Mouse (Mus musculus) left cerebral cortex, adult 2 months (tissue): ENCODE results near the gene Nod2. TPM values are rescaled to one million over a fixed set of nuclear protein-coding genes. Genes with fewer than 3 reads are reported as not detected.
A peak's percentile ranks its signal among the peaks of the same experiment; 100 is the strongest.

ENCODE experiments used
- DNase-seq, 2 experiments: peaks; one replicate each; pipeline ENCODE4 v3.0.0; 2021 to 2022; ENCODE audit warnings: low spot score in 2 of 2, mixed read lengths in 1 of 2; ENCODE audit errors: extremely low spot score in 1 of 2
- H3K27ac ChIP-seq: fragments of 200-600 bp; 2 replicates; pipeline ENCODE4 v1.8.1; 2022
- H3K4me3 ChIP-seq: fragments of 200-600 bp; 2 replicates; pipeline ENCODE4 v1.8.1; 2022
- CTCF ChIP-seq: fragments of 200-600 bp; IDR thresholded peaks from 2 replicates; pipeline ENCODE4 v1.8.1; 2022; ENCODE audit warnings: antibody characterized with exemption, mild to moderate bottlenecking, moderate library complexity
- intact Hi-C: fragments of 180-260 bp; cut with DNase I; formaldehyde crosslinking; loops from one replicate; pipeline ENCODE4 v1.15.1; 2025
- long read RNA-seq, 2 experiments: library from polyadenylated mRNA; stranded (forward); transcript quantifications; one replicate each; pipeline ENCODE4 v2.0.0; 2021; ENCODE audit warnings: borderline mapping rate in 2 of 2
- total RNA-seq, 2 experiments: library from RNA; stranded (reverse); gene quantifications; 2 replicates each; pipeline ENCODE4 v1.2.3; 2021

The Nod2 gene
- under 1 TPM; 0.27 to 0.65 TPM for total RNA-seq
- long read RNA-seq, experiment 1: 0 reads
- long read RNA-seq, experiment 2, partial matches to known transcripts: 0 of 1 reads
- long read RNA-seq, experiment 2, other reads (novel, unspliced or antisense): 1 of 1 reads

DNA sequence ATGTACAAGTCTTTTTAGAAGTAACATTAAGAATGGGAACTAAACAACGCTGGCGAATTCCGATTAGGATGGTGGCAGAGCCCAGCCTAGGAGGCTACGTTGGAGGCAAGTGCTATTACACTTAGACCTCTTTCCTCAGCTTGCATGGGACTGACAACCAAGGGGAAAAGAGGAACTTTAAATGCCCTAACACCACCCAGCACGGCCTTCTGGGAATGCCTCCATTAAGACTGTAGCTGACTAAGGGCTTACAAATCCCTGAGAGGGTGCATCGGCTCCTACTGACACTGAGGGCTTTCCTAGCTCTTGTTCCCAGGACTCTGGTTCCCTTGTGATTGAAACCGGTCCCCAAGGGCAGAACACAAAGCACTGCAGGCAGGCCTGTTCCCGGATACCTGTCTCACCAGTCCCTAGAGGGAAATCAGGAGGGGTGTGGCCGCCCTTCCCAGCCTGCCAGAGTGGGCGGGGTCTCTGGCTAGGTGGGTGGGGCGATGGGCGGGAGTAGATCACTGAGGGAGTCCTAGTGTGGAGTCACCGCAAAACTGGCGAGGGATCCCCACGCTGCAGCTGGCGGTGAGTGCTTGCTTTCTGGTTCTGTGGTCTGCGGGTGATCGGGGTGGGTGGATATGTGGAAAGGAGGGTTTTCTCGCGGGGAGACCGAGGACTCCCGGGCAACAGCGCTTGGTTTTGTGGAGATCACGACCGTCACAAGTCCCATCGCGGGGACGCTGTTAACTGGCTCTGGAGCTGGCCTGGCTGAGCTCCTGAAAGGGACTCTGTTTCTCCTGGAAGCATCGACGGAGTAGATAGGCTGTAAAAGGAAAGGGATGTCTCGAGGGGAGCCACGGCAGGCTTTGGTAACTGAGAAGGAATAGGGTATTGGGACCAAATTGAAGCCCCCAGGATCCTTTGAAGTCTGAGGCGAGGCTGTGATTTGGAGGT is at the start of gene Nod2:
Gene Nod2, plus strand, starts transcription at position 479 of the 942 bp plus-strand sequence.
- DNase-seq: peak; percentile 47
- TF ChIP-seq CTCF: no peak
- H3K27ac ChIP-seq: no peak within 1 kb of the TSS
- peak within 1 kb of the TSS; percentile 35 for H3K4me3 ChIP-seq
- intact Hi-C loops: no loop called here

DNA sequence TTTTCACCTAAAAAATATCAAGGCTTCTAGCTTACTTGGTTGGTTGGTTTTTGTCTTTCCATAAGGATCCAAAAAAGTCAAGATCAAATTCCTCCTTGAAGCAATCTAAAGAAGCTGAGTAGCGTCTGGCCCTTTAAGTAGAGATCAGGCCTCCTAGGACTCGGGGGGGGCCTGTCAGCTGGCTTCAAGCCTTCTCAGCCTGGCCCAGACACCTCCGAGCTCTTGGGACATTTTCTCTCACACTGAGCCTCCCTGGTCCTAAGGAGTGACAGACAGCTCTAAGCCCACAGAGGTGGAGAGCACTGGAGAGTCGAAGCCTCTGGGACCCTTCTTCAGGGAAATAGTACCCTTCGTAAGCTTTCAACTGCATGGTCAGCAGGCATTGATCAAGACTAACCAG is 48.5 kb upstream of the Nod2 start:
- intact Hi-C loops: no loop called here
- DNase-seq: no peak
- Histone ChIP-seq H3K4me3 (no peak overlapping the region), H3K27ac (no peak overlapping the region)
- no peak for TF ChIP-seq CTCF

DNA sequence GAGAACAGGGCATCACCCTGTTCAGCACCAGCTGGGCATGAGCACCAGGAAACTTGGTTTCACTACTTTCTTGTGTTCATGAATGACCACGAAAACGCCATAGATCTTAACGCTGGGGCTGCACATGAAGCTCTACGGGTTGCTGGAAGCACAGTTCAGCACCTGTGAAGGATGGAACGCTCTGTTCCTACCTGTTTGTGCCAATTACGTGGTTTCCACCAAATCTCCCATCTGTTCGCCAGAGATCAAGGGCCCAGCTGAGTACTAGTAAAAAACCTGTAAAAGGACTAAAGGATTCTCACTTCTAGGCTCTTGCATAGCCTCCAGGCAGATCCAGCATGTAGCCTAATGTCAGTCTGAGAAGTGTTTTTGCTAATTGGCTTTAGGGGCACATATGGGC is 47.6 kb upstream of the Nod2 start:
- no peak for TF ChIP-seq CTCF
- no peak overlapping the region for H3K4me3 ChIP-seq
- intact Hi-C loops: no loop called here
- H3K27ac ChIP-seq: no peak overlapping the region
- no peak for DNase-seq

DNA sequence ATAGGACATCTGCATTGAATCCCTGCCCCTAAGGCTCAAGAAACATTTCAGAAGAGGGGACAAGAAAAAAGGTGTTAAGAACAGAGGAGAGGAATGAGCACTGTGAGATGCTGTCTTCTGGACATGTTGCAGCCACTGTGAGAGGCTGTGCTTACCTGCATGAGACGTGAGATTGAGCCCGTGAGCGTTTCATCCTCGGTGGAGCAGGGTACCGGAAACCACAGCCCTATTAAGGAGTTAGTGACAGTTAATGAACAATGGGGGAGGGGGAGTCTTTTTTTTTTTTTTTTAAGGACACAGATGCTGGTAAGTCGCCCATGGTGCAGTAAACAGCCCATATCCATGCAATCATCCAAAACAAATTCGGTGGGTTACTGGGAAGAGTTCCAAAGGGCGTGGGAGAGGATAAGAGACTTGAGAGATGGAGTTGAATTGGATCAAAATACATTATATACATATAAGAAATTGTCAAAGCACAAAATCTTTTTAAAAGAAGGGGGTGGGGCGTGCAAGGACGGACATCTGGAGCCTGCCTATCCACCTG is 43.6 kb upstream of the Nod2 start:
- intact Hi-C loops: no loop called here
- TF ChIP-seq CTCF: no peak
- no peak for DNase-seq
- Histone ChIP-seq H3K4me3 (no peak overlapping the region), H3K27ac (no peak overlapping the region)

DNA sequence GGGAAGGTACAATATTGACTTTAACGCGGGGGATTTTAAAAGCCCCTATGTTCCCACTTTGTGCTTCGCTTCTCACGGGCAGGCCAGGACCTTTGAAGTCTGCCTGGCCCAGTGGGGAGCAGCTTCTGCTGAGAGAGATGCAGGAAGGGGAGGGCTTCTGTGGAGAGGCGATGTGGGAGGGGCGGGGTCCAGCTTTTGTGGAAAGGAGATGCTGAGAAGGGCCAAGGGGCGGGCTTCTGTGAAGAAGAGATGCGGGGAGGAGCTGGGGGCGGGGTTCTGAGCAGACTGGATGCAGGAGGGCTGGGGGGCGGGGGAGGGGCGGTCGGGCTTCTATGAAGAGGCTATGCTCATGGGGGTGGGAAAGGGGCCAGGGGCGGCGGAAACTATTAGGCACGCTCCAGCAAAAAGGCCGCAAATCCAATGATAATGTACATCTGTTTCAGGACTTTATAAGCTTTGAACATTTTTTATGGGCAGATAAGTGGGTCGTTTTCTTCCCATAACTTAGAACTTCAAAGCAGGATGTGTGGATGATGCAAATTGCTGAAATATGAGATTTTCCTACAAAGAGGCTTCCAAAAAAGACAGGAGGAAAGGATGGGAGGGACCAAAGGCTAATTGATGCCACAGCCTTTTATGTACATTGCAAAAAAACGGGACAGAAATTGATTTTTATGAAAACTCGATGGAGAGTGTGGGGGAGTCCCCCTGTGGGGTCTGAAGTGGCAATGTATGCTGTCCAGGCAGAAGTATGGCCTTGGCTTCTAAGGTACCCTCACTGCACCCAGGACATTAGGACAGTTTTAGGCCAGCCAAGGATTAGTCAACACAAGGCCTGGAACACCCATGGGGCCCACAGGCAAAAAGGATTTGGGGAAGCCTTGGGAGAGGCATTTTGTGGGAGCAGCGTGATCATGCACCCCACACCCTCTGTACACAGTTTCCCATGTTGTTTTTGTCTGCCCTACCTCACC is 42.8 kb upstream of the Nod2 start:
- Histone ChIP-seq H3K4me3 (no peak overlapping the region), H3K27ac (no peak overlapping the region)
- TF ChIP-seq CTCF: no peak
- peak; percentile 23 to 47 for DNase-seq
- intact Hi-C loops: no loop called here

DNA sequence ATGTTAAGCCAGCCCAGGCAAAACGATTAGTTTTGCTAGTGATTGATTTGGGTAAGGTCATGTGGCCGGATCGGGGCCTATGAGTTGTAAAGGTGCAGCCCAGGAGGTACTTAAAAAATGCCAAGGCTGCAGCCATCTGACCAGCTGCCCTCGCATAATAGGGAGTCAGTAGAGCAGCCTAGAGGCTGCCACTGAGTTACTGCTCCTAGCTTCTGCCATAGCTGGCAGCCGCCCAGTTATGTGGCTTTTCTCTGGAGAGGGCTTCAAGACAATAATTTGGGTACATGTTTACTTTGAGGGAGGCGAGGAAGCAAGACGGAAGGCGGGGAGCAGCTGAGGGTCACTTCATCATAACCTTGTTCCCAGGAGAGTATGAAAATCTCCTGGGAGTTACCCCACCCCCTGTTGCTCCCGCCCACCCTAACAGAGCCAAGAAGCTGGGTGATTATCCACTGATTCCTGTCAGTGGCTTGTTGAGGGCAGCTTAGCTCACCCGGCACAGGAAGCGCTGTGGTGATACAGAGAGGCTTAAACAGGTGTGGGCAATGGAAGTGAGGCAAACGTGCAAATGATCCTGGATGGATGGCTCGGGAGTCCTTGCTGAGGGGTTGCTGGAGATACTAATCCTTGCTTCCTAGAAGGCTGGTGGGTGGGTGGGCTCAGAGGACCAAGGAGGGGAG is 41.6 kb upstream of the Nod2 start:
- H3K27ac ChIP-seq: no peak overlapping the region
- intact Hi-C loops: no loop called here
- H3K4me3 ChIP-seq: no peak overlapping the region
- TF ChIP-seq CTCF: no peak
- no peak for DNase-seq

DNA sequence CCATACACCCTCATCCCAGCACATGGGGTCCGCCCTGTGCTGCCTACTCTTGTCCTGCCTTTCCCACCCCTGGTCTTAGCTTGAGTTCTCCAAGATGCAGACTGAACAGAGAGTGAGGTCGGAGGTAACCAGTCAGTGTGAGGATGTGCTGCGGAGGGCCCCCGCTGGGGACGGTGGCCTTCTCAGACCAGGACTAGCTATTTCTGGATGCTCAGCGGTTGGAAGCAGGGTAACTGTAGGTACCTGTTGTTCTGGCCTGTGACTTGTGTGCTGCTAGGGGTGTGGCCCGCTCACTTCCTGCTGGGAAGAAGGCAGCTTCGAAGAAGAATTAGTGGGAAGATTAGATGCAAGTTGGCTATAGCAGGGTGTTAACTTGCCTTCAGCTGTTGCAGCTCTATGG is 38.1 kb upstream of the Nod2 start:
- intact Hi-C loops: no loop called here
- H3K4me3 ChIP-seq: no peak overlapping the region
- no peak for TF ChIP-seq CTCF
- no peak for DNase-seq
- no peak overlapping the region for H3K27ac ChIP-seq

DNA sequence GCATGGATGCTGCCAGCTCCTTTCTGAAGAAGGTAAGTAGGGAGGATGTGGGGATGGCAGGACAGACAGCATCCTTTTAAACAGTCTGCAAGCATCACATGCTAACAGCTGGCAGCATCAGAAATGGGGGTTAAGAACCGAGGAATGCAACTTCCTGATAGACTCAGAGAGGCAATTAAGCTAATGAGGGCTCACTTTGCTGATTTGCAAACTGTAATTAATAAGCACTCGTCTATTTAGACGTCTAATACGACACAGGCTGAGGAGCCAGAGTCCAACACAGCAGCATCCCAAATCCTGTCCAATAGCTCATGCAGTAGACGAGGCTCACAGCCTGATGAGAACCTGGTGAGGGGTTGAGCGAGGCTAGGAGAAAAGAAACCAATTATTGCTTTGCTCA is 36.8 kb upstream of the Nod2 start:
- intact Hi-C loops: no loop called here
- no peak overlapping the region for H3K27ac ChIP-seq
- no peak for DNase-seq
- no peak overlapping the region for H3K4me3 ChIP-seq
- TF ChIP-seq CTCF: no peak

DNA sequence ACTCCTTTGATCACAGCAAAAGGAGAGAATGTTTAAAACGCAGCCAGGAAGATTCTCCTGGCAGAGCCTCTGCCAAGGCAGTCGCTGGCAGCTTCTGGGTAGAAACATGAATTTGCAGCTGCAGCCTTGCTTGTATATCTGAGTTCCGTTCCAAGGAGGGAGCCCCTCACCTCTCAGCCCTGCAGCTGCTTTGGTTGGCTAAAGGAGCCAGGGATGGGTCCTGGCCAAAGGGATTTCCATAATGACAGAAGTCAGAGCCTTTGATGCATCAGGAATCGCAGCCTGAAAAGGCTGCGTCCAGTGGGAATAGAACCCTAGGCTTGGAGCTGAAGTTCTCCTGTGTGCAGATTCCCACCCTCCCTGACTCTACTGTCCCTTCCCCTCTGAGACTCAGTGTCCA is 32.1 kb upstream of the Nod2 start:
- Histone ChIP-seq H3K4me3 (no peak overlapping the region), H3K27ac (no peak overlapping the region)
- intact Hi-C loops: no loop called here
- DNase-seq: no peak
- no peak for TF ChIP-seq CTCF

DNA sequence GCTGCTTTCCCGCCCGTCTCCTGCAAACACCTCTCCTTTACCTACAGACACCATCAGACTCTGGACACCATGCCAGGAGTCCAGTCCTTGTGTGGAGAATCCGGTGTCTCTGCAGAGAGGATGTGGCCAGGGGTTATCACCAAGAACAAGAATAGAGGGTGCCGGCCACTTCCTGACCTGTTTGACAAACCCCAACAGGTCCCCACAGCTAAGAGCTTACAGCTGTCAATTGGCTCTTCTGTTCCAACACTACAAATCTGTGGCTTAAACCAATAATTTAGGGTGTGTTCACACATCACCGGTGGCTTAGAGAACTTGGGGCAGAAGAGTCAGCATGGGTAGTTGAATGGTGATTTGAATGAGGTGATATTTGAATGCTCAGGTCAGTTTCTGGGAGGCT is 28.5 kb upstream of the Nod2 start:
- no peak for TF ChIP-seq CTCF
- no peak overlapping the region for H3K27ac ChIP-seq
- intact Hi-C loops: no loop called here
- H3K4me3 ChIP-seq: no peak overlapping the region
- no peak for DNase-seq

DNA sequence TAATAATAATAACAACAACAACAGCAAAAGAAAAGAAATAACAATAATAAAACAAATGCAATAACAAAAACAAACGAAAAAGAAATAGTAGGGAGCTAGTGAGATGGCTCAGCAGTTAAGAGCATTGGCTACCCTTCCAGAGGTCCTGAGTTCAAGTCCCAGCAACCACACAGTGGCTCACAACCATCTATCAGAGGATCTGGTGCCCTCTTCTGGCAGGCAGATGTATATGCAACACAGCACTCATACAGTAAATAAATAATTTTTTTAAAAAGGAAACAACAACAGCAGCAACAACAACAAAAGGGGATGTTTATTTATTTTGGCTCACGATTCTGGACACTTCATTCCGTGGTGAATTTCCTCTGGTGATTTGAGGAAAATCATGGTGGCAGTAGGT is 27.6 kb upstream of the Nod2 start:
- TF ChIP-seq CTCF: peak; percentile 54
- intact Hi-C loops: no loop called here
- Histone ChIP-seq H3K4me3 (no peak overlapping the region), H3K27ac (no peak overlapping the region)
- no peak for DNase-seq
